Mouse (Mus musculus) hindbrain, embryonic 12.5 days (tissue): ENCODE measurements around the gene Tmprss5. TPM values are rescaled to one million over a fixed set of nuclear protein-coding genes. Genes with fewer than 3 reads are reported as not detected.

ENCODE experiments used
- ATAC-seq: fragments of 200-750 bp; cut with Nextera tagmentation; 2 replicates; pipeline ENCODE4 v1.8.0; 2017; ENCODE audit warnings: moderate TSS enrichment; ENCODE audit not compliant: low FRiP score
- H3K27ac ChIP-seq: fragments of 300-500 bp; sonication (generic); 2 replicates; pipeline ENCODE4 v1.5.1; 2016; ENCODE audit warnings: mild to moderate bottlenecking
- H3K27me3 ChIP-seq: fragments of 300-500 bp; sonication (generic); 2 replicates; pipeline ENCODE4 v1.6.1; 2016; ENCODE audit warnings: mild to moderate bottlenecking
- H3K36me3 ChIP-seq: fragments of 300-500 bp; sonication (generic); 2 replicates; pipeline ENCODE4 v1.6.1; 2016; ENCODE audit warnings: mild to moderate bottlenecking
- H3K4me1 ChIP-seq: fragments of 300-500 bp; sonication (generic); 2 replicates; pipeline ENCODE4 v1.6.1; 2016
- H3K4me2 ChIP-seq: fragments of 300-500 bp; sonication (generic); replicated peaks from 2 replicates; pipeline ENCODE4 v1.6.1; 2016; ENCODE audit warnings: mild to moderate bottlenecking
- H3K4me3 ChIP-seq: fragments of 300-500 bp; sonication (generic); 2 replicates; pipeline ENCODE4 v1.5.1; 2016; ENCODE audit warnings: mild to moderate bottlenecking
- H3K9ac ChIP-seq: fragments of 300-500 bp; sonication (generic); 2 replicates; pipeline ENCODE4 v1.6.1; 2016; ENCODE audit warnings: mild to moderate bottlenecking, moderate library complexity
- H3K9me3 ChIP-seq: fragments of 300-500 bp; sonication (generic); replicated peaks from 2 replicates; pipeline ENCODE4 v1.6.1; 2016; ENCODE audit warnings: mild to moderate bottlenecking
- WGBS: fragments of 180-500 bp; shearing (Covaris S2); methylation state at CpG from one replicate; pipeline ENCODE4 v1.1.7; 2016; 5-methylcytosine and 5-hydroxymethylcytosine counted together
- polyA plus RNA-seq: library from polyadenylated mRNA; unstranded; fragments of >200 nt; fragmentation: Nextera tagmentation; extraction: Ambion mirVana; gene quantifications from 2 replicates; pipeline ENCODE4 v1.2.1, GENCODE M21; 2016

The Tmprss5 gene
- polyA plus RNA-seq: 1.5 and 2.9 TPM in 2 replicates

GRCm38 (mm10) chr9:49081107-49081506 is at the start of gene Tmprss5:
Gene Tmprss5 (plus strand): TSS chr9:49081260.
- H3K4me2 ChIP-seq: no peak within 1 kb of the TSS
- no peaks in the 10 kb centered on the region for H3K9me3 ChIP-seq
- H3K36me3 ChIP-seq: peaks cover 28% of the 10 kb centered on the region
- H3K27ac ChIP-seq: no peak within 1 kb of the TSS
- no peak within 1 kb of the TSS for H3K9ac ChIP-seq
- 39% methylated on average over 5 of the region's 5 CpGs for WGBS
- no peaks in the 10 kb centered on the region for H3K27me3 ChIP-seq
- H3K4me1 ChIP-seq: no peaks in the 10 kb centered on the region
- no peak for ATAC-seq
- no peak within 1 kb of the TSS for H3K4me3 ChIP-seq

- H3K9me3 ChIP-seq: no peaks in the 10 kb centered on the region
- no peak overlapping the region for H3K4me3 ChIP-seq
- no peaks in the 10 kb centered on the region for H3K27me3 ChIP-seq
- peaks cover 79% of the 10 kb centered on the region for H3K36me3 ChIP-seq
- ATAC-seq: no peak
- WGBS: 95% methylated on average over 4 of the region's 4 CpGs
- no peaks in the 10 kb centered on the region for H3K4me1 ChIP-seq
- no peak overlapping the region for H3K9ac ChIP-seq
- H3K27ac ChIP-seq: no peak overlapping the region
- H3K4me2 ChIP-seq: no peak overlapping the region
Observed at GRCm38 (mm10) chr9:49034764-49035163, 46.3 kb upstream of the Tmprss5 start.

GRCm38 (mm10) chr9:49050901-49051300 is 30.2 kb upstream of the Tmprss5 start:
- Histone ChIP-seq H3K4me3 (no peak overlapping the region), H3K27ac (no peak overlapping the region), H3K4me1 (no peaks in the 10 kb centered on the region), H3K27me3 (no peaks in the 10 kb centered on the region), H3K4me2 (no peak overlapping the region), H3K9me3 (no peaks in the 10 kb centered on the region), H3K36me3 (no peaks in the 10 kb centered on the region), H3K9ac (no peak overlapping the region)
- 76% methylated on average over 5 of the region's 5 CpGs for WGBS
- ATAC-seq: no peak

GRCm38 (mm10) chr9:49051349-49051748 is 29.7 kb upstream of the Tmprss5 start:
- H3K27ac ChIP-seq: no peak overlapping the region
- no peaks in the 10 kb centered on the region for H3K27me3 ChIP-seq
- H3K9me3 ChIP-seq: no peaks in the 10 kb centered on the region
- ATAC-seq: no peak
- WGBS: 11% methylated on average over 5 of the region's 5 CpGs
- no peak overlapping the region for H3K4me2 ChIP-seq
- H3K36me3 ChIP-seq: no peaks in the 10 kb centered on the region
- peaks cover 4% of the 10 kb centered on the region for H3K4me1 ChIP-seq
- no peak overlapping the region for H3K4me3 ChIP-seq
- no peak overlapping the region for H3K9ac ChIP-seq

GRCm38 (mm10) chr9:49054028-49054427 is 27.0 kb upstream of the Tmprss5 start:
- no peak overlapping the region for H3K4me3 ChIP-seq
- H3K9me3 ChIP-seq: no peaks in the 10 kb centered on the region
- H3K4me1 ChIP-seq: peaks cover 8% of the 10 kb centered on the region
- H3K9ac ChIP-seq: no peak overlapping the region
- H3K36me3 ChIP-seq: peaks cover 7% of the 10 kb centered on the region
- H3K27me3 ChIP-seq: no peaks in the 10 kb centered on the region
- no peak overlapping the region for H3K4me2 ChIP-seq
- ATAC-seq: no peak
- no peak overlapping the region for H3K27ac ChIP-seq
- WGBS: 79% methylated on average over 3 of the region's 3 CpGs

- peak; percentile 98 for ATAC-seq
- no peaks in the 10 kb centered on the region for H3K9me3 ChIP-seq
- H3K4me1 ChIP-seq: peaks cover 8% of the 10 kb centered on the region
- under 1% methylated on average over 53 of the region's 53 CpGs for WGBS
- peak within 1 kb of the TSS; percentile 65 for H3K4me2 ChIP-seq
- peak within 1 kb of the TSS; percentile 74 for H3K27ac ChIP-seq
- H3K36me3 ChIP-seq: peaks cover 17% of the 10 kb centered on the region
- H3K27me3 ChIP-seq: no peaks in the 10 kb centered on the region
- H3K9ac ChIP-seq: peak within 1 kb of the TSS; percentile 86
- H3K4me3 ChIP-seq: peak within 1 kb of the TSS; percentile 82
Observed at GRCm38 (mm10) chr9:49055333-49056205, 25.5 kb upstream of the Tmprss5 start, which contains the start of gene Zw10. Gene Zw10 (plus strand): TSS chr9:49055613.

GRCm38 (mm10) chr9:49076847-49077246 is 4.2 kb upstream of the Tmprss5 start:
- no peak overlapping the region for H3K9ac ChIP-seq
- no peak overlapping the region for H3K27ac ChIP-seq
- no peak overlapping the region for H3K4me3 ChIP-seq
- H3K36me3 ChIP-seq: peaks cover 63% of the 10 kb centered on the region
- no peak for ATAC-seq
- H3K27me3 ChIP-seq: no peaks in the 10 kb centered on the region
- H3K4me1 ChIP-seq: no peaks in the 10 kb centered on the region
- H3K9me3 ChIP-seq: no peaks in the 10 kb centered on the region
- H3K4me2 ChIP-seq: no peak overlapping the region
- 95% methylated on average over 3 of the region's 3 CpGs for WGBS

- Histone ChIP-seq H3K4me3 (no peak overlapping the region), H3K4me1 (no peaks in the 10 kb centered on the region), H3K27me3 (no peaks in the 10 kb centered on the region), H3K36me3 (peaks cover 28% of the 10 kb centered on the region), H3K27ac (no peak overlapping the region), H3K9ac (no peak overlapping the region), H3K9me3 (no peaks in the 10 kb centered on the region), H3K4me2 (no peak overlapping the region)
- ATAC-seq: no peak
- WGBS: 6% methylated on average over 4 of the region's 4 CpGs
Observed at GRCm38 (mm10) chr9:49081561-49081960, 501 bp downstream of the Tmprss5 start.

GRCm38 (mm10) chr9:49087317-49087716 is 6.3 kb downstream of the Tmprss5 start:
- no peaks in the 10 kb centered on the region for H3K9me3 ChIP-seq
- 17% methylated on average over 11 of the region's 11 CpGs for WGBS
- no peak overlapping the region for H3K27ac ChIP-seq
- H3K4me1 ChIP-seq: peaks cover 5% of the 10 kb centered on the region; the same call in 1 of the 2 replicates
- peak; percentile 72; the same call in 1 of the 2 replicates for ATAC-seq
- no peak overlapping the region for H3K4me2 ChIP-seq
- H3K36me3 ChIP-seq: no peaks in the 10 kb centered on the region
- H3K9ac ChIP-seq: no peak overlapping the region
- no peak overlapping the region for H3K4me3 ChIP-seq
- no peaks in the 10 kb centered on the region for H3K27me3 ChIP-seq

GRCm38 (mm10) chr9:49098871-49099270 is 17.8 kb downstream of the Tmprss5 start:
- WGBS: 96% methylated on average over 3 of the region's 3 CpGs
- H3K4me1 ChIP-seq: peaks cover 10% of the 10 kb centered on the region; the same call in 1 of the 2 replicates
- H3K9ac ChIP-seq: no peak overlapping the region
- H3K36me3 ChIP-seq: no peaks in the 10 kb centered on the region
- H3K27me3 ChIP-seq: no peaks in the 10 kb centered on the region
- H3K4me2 ChIP-seq: no peak overlapping the region
- no peak overlapping the region for H3K4me3 ChIP-seq
- no peak for ATAC-seq
- no peaks in the 10 kb centered on the region for H3K9me3 ChIP-seq
- H3K27ac ChIP-seq: no peak overlapping the region

GRCm38 (mm10) chr9:49102328-49102727 is 21.3 kb downstream of the Tmprss5 start:
- no peaks in the 10 kb centered on the region for H3K36me3 ChIP-seq
- no peaks in the 10 kb centered on the region for H3K27me3 ChIP-seq
- peak; percentile 99 for ATAC-seq
- H3K9ac ChIP-seq: no peak overlapping the region
- peaks cover 10% of the 10 kb centered on the region; the same call in 1 of the 2 replicates for H3K4me1 ChIP-seq
- no peak overlapping the region for H3K4me2 ChIP-seq
- no peak overlapping the region for H3K4me3 ChIP-seq
- H3K9me3 ChIP-seq: no peaks in the 10 kb centered on the region
- 16% methylated on average over 1 of the region's 1 CpGs for WGBS
- H3K27ac ChIP-seq: peak overlapping the region; percentile 40; the same call in 1 of the 2 replicates

- Histone ChIP-seq H3K36me3 (no peaks in the 10 kb centered on the region), H3K9ac (no peak overlapping the region), H3K4me3 (no peak overlapping the region), H3K4me2 (no peak overlapping the region), H3K27ac (no peak overlapping the region), H3K9me3 (no peaks in the 10 kb centered on the region), H3K4me1 (peaks cover 5% of the 10 kb centered on the region; the same call in 1 of the 2 replicates), H3K27me3 (no peaks in the 10 kb centered on the region)
- ATAC-seq: no peak
- 23% methylated on average over 7 of the region's 7 CpGs for WGBS
Observed at GRCm38 (mm10) chr9:49109101-49109500, 28.0 kb downstream of the Tmprss5 start.
